Mouse (Mus musculus) myocyte (in vitro differentiated cells): ENCODE results near the gene St8sia1. TPM values are rescaled to one million over a fixed set of nuclear protein-coding genes. Genes with fewer than 3 reads are reported as not detected.

Experiments used
- H3K27me3 ChIP-seq: one replicate; pipeline ENCODE4 v1.6.1; 2011; ENCODE audit not compliant: control insufficient read depth, insufficient read depth, insufficient read length
- H3K36me3 ChIP-seq: one replicate; pipeline ENCODE4 v1.6.1; 2011; ENCODE audit not compliant: control insufficient read depth, insufficient read depth
- H3K4me2 ChIP-seq: one replicate; pipeline ENCODE4 v1.6.1; 2011; ENCODE audit warnings: low read depth, control low read depth
- H3K4me3 ChIP-seq: one replicate; pipeline ENCODE4 v1.5.1; 2011; ENCODE audit warnings: mild to moderate bottlenecking, control low read depth, moderate library complexity
- H3K79me2 ChIP-seq: one replicate; pipeline ENCODE4 v1.6.1; 2011; ENCODE audit not compliant: control insufficient read depth, insufficient read depth
- H3ac ChIP-seq: one replicate; pipeline ENCODE4 v1.6.1; 2011; ENCODE audit not compliant: control insufficient read depth, insufficient read length
- CEBPB ChIP-seq: IDR thresholded peaks from 2 replicates; pipeline ENCODE4 v1.6.1; 2011; ENCODE audit warnings: mild to moderate bottlenecking, moderate library complexity; ENCODE audit not compliant: poor library complexity, insufficient read depth, severe bottlenecking
- E2F4 ChIP-seq: IDR thresholded peaks from one replicate; pipeline ENCODE4 v1.6.1; 2011; ENCODE audit warnings: mild to moderate bottlenecking, control low read depth, moderate library complexity; ENCODE audit not compliant: insufficient read depth
- MAX ChIP-seq: IDR thresholded peaks from one replicate; pipeline ENCODE4 v1.6.1; 2011; ENCODE audit warnings: low read depth, mild to moderate bottlenecking, control low read depth
- MYOD1 ChIP-seq, 3 experiments: IDR thresholded peaks; one replicate each; pipeline ENCODE4 v1.6.1; 2011; ENCODE audit warnings: control low read depth in 2 of 3, low read depth in 2 of 3, mild to moderate bottlenecking in 2 of 3, moderate library complexity in 1 of 3; ENCODE audit not compliant: insufficient read length in 2 of 3, control insufficient read depth in 1 of 3
- MYOG ChIP-seq, 3 experiments: IDR thresholded peaks; one replicate each; pipeline ENCODE4 v1.6.1; 2011; ENCODE audit warnings: control low read depth in 2 of 3, low read depth in 2 of 3, mild to moderate bottlenecking in 2 of 3; ENCODE audit not compliant: insufficient read length in 2 of 3, control insufficient read depth in 1 of 3, insufficient read depth in 1 of 3
- POLR2A ChIP-seq: IDR thresholded peaks from one replicate; pipeline ENCODE4 v1.6.1; 2011; ENCODE audit warnings: low read depth, mild to moderate bottlenecking, control low read depth, moderate library complexity; ENCODE audit not compliant: insufficient read length
- POLR2AphosphoS2 ChIP-seq: IDR thresholded peaks from one replicate; pipeline ENCODE4 v1.6.1; 2011; ENCODE audit warnings: low read depth, control low read depth; ENCODE audit not compliant: insufficient read length
- REST ChIP-seq: IDR thresholded peaks from one replicate; pipeline ENCODE4 v1.6.1; 2011; ENCODE audit warnings: mild to moderate bottlenecking, control low read depth, moderate library complexity; ENCODE audit not compliant: insufficient read depth, insufficient read length
- SRF ChIP-seq: IDR thresholded peaks from one replicate; pipeline ENCODE4 v1.6.1; 2011; ENCODE audit warnings: low read depth; ENCODE audit not compliant: control insufficient read depth, insufficient read length
- TCF12 ChIP-seq: IDR thresholded peaks from one replicate; pipeline ENCODE4 v1.6.1; 2011; ENCODE audit warnings: mild to moderate bottlenecking, control low read depth; ENCODE audit not compliant: poor library complexity, insufficient read depth, severe bottlenecking
- TCF3 ChIP-seq: IDR thresholded peaks from one replicate; pipeline ENCODE4 v1.6.1; 2011; ENCODE audit warnings: low read depth, control low read depth; ENCODE audit not compliant: insufficient read length
- USF1 ChIP-seq: IDR thresholded peaks from one replicate; pipeline ENCODE4 v1.6.1; 2011; ENCODE audit warnings: low read depth, mild to moderate bottlenecking, control low read depth, moderate library complexity
- polyA plus RNA-seq: library from polyadenylated mRNA; unstranded; fragments of >200 nt; fragmentation: generic; extraction: Trizol; gene quantifications from one replicate; pipeline ENCODE4 v1.2.1, GENCODE M21; 2012; ENCODE audit warnings: missing spikeins

The St8sia1 gene
- polyA plus RNA-seq, 1 experiment: 0.02 TPM

GRCm38 (mm10) chr6:142911263-142911662 is 53.0 kb downstream of the St8sia1 start:
- Histone ChIP-seq H3K27me3 (no peaks in the 10 kb centered on the region), H3K4me2 (no peak overlapping the region), H3ac (no peak overlapping the region), H3K4me3 (no peak overlapping the region), H3K79me2 (no peaks in the 10 kb centered on the region), H3K36me3 (no peaks in the 10 kb centered on the region)
- no peak for TF ChIP-seq E2F4
- TF ChIP-seq MAX: no peak
- TF ChIP-seq USF1: no peak
- no peak for TF ChIP-seq TCF3
- no peak for TF ChIP-seq TCF12
- TF ChIP-seq MYOD1 (IDR thresholded peaks at IDR 0.05; ENCODE audit: control insufficient read depth in 1 of 3, insufficient read length in 2 of 3, low read depth in 2 of 3): no peak
- no peak for TF ChIP-seq POLR2AphosphoS2
- no peak for TF ChIP-seq POLR2A
- no peak for TF ChIP-seq SRF
- no peak for TF ChIP-seq MYOG (IDR thresholded peaks at IDR 0.05; ENCODE audit: control insufficient read depth in 1 of 3, insufficient read depth in 1 of 3, insufficient read length in 2 of 3, low read depth in 2 of 3)
- no peak for TF ChIP-seq REST

GRCm38 (mm10) chr6:142910721-142911120 is 53.5 kb downstream of the St8sia1 start:
- Histone ChIP-seq H3K79me2 (no peaks in the 10 kb centered on the region), H3K36me3 (no peaks in the 10 kb centered on the region), H3K4me3 (no peak overlapping the region), H3K27me3 (no peaks in the 10 kb centered on the region), H3K4me2 (no peak overlapping the region), H3ac (no peak overlapping the region)
- TF ChIP-seq POLR2AphosphoS2: no peak
- no peak for TF ChIP-seq E2F4
- TF ChIP-seq MAX: no peak
- no peak for TF ChIP-seq MYOD1 (IDR thresholded peaks at IDR 0.05; ENCODE audit: control insufficient read depth in 1 of 3, insufficient read length in 2 of 3, low read depth in 2 of 3)
- TF ChIP-seq SRF: no peak
- no peak for TF ChIP-seq CEBPB
- TF ChIP-seq TCF3: no peak
- no peak for TF ChIP-seq MYOG (IDR thresholded peaks at IDR 0.05; ENCODE audit: control insufficient read depth in 1 of 3, insufficient read depth in 1 of 3, insufficient read length in 2 of 3, low read depth in 2 of 3)
- TF ChIP-seq USF1: no peak
- TF ChIP-seq POLR2A: no peak
- TF ChIP-seq TCF12: no peak

- H3K4me2 ChIP-seq: no peak overlapping the region
- H3ac ChIP-seq: no peak overlapping the region
- no peaks in the 10 kb centered on the region for H3K79me2 ChIP-seq
- TF ChIP-seq CEBPB: no peak
- TF ChIP-seq E2F4: no peak
- no peak for TF ChIP-seq TCF12
- no peak for TF ChIP-seq MYOG (IDR thresholded peaks at IDR 0.05; ENCODE audit: control insufficient read depth in 1 of 3, insufficient read depth in 1 of 3, insufficient read length in 2 of 3, low read depth in 2 of 3)
- TF ChIP-seq USF1: no peak
- no peak for TF ChIP-seq TCF3
- TF ChIP-seq POLR2AphosphoS2: no peak
- no peak for TF ChIP-seq MYOD1 (IDR thresholded peaks at IDR 0.05; ENCODE audit: control insufficient read depth in 1 of 3, insufficient read length in 2 of 3, low read depth in 2 of 3)
- TF ChIP-seq POLR2A: no peak
- no peak for TF ChIP-seq REST
- no peak for TF ChIP-seq MAX
- no peak for TF ChIP-seq SRF
- H3K4me3 ChIP-seq: no peak overlapping the region
- H3K36me3 ChIP-seq: no peaks in the 10 kb centered on the region
- no peaks in the 10 kb centered on the region for H3K27me3 ChIP-seq
These were observed 54.5 kb downstream of the St8sia1 start for GRCm38 (mm10) chr6:142909771-142910105.

GRCm38 (mm10) chr6:142908911-142909770 is 55.1 kb downstream of the St8sia1 start:
- H3K79me2 ChIP-seq: no peaks in the 10 kb centered on the region
- TF ChIP-seq CEBPB (no peak), MYOG (IDR thresholded peaks at IDR 0.05; ENCODE audit: control insufficient read depth in 1 of 3, insufficient read depth in 1 of 3, insufficient read length in 2 of 3, low read depth in 2 of 3) (no peak), MYOD1 (IDR thresholded peaks at IDR 0.05; ENCODE audit: control insufficient read depth in 1 of 3, insufficient read length in 2 of 3, low read depth in 2 of 3) (no peak), REST (no peak), SRF (no peak), MAX (no peak), TCF3 (no peak), POLR2A (no peak), E2F4 (no peak), USF1 (no peak)
- no peak overlapping the region for H3ac ChIP-seq
- no peak overlapping the region for H3K4me2 ChIP-seq
- no peak overlapping the region for H3K4me3 ChIP-seq
- no peaks in the 10 kb centered on the region for H3K36me3 ChIP-seq
- no peaks in the 10 kb centered on the region for H3K27me3 ChIP-seq
